Mouse (Mus musculus) midbrain, embryonic 14.5 days (tissue): ENCODE results near the gene Npas3. TPM values are rescaled to one million over a fixed set of nuclear protein-coding genes. Genes with fewer than 3 reads are reported as not detected.

ENCODE experiments used
- ATAC-seq: fragments of 200-750 bp; cut with Nextera tagmentation; 2 replicates; pipeline ENCODE4 v1.8.0; 2017; ENCODE audit warnings: moderate number of reproducible peaks, moderate library complexity; ENCODE audit not compliant: low FRiP score, low TSS enrichment
- DNase-seq: peaks from one replicate; pipeline ENCODE4 v3.0.0-alpha.2; 2015
- H3K27ac ChIP-seq: fragments of 300-500 bp; sonication (generic); replicated peaks from 2 replicates; pipeline ENCODE4 v1.5.1; 2014; ENCODE audit warnings: mild to moderate bottlenecking, low read depth, low read length, moderate library complexity
- H3K27me3 ChIP-seq: fragments of 300-500 bp; sonication (generic); 2 replicates; pipeline ENCODE4 v1.6.1; 2014; ENCODE audit warnings: low read length, control low read depth, mixed read lengths; ENCODE audit not compliant: control insufficient read depth, insufficient read depth
- H3K36me3 ChIP-seq: fragments of 300-500 bp; sonication (generic); 2 replicates; pipeline ENCODE4 v1.6.1; 2014; ENCODE audit warnings: low read length, control low read depth; ENCODE audit not compliant: control insufficient read depth, insufficient read depth
- H3K4me1 ChIP-seq: fragments of 300-500 bp; sonication (generic); 2 replicates; pipeline ENCODE4 v1.6.1; 2014; ENCODE audit warnings: mild to moderate bottlenecking, antibody characterized with exemption, low read length, control low read depth; ENCODE audit not compliant: control insufficient read depth, insufficient read depth
- H3K4me2 ChIP-seq: fragments of 300-500 bp; sonication (generic); 2 replicates; pipeline ENCODE4 v1.6.1; 2014; ENCODE audit warnings: mild to moderate bottlenecking, low read length, moderate library complexity
- H3K4me3 ChIP-seq: fragments of 300-500 bp; sonication (generic); replicated peaks from 2 replicates; pipeline ENCODE4 v1.5.1; 2014; ENCODE audit warnings: low read depth, low read length
- H3K9ac ChIP-seq: fragments of 300-500 bp; sonication (generic); replicated peaks from 2 replicates; pipeline ENCODE4 v1.6.1; 2014; ENCODE audit warnings: mild to moderate bottlenecking, low read length, moderate library complexity
- H3K9me3 ChIP-seq: fragments of 300-500 bp; sonication (generic); 2 replicates; pipeline ENCODE4 v1.6.1; 2016; ENCODE audit warnings: low read length, control low read depth, mixed read lengths; ENCODE audit not compliant: control insufficient read depth
- WGBS: fragments of 180-500 bp; shearing (Covaris S2); extraction: QIAGEN DNeasy Blood & Tissue Kit; methylation state at CpG from one replicate; pipeline ENCODE4 v1.1.7; 2014; 5-methylcytosine and 5-hydroxymethylcytosine counted together
- polyA plus RNA-seq: library from polyadenylated mRNA; unstranded; fragments of >200 nt; fragmentation: Nextera tagmentation; extraction: Ambion mirVana; gene quantifications from 2 replicates; pipeline ENCODE4 v1.2.1, GENCODE M21; 2014

Gene Npas3
- polyA plus RNA-seq, 1 experiment from 2014 or later = 34.0 TPM

DNA sequence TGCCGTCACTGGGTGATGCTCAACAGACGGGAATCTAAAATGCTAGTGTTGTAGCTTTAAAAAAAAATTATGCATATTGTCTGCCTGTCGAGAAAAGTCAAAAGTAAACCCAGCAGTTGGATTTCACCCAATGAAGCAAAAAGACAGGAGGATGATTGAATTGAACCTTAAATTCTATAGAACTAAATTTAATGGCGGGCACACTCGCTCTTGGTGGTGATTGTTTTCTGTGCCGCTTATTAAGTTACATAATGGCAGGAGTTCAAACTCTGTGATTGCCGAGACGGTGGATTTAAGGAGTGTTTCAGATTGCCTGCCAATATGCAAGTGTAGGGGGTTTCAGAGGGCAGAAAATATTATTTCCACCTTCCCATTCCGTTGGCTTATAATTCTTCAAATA, 82.9 kb downstream of the Npas3 start:
- Histone ChIP-seq H3K4me2 (no peak overlapping the region), H3K9ac (no peak overlapping the region), H3K27ac (no peak overlapping the region), H3K4me1 (peaks cover 5% of the 10 kb centered on the region; the same call in 1 of the 2 replicates), H3K27me3 (no peaks in the 10 kb centered on the region), H3K9me3 (no peaks in the 10 kb centered on the region), H3K36me3 (no peaks in the 10 kb centered on the region), H3K4me3 (no peak overlapping the region)
- DNase-seq (no peak), ATAC-seq (no peak)
- 19% methylated on average over 9 of the region's 9 CpGs for WGBS

DNA sequence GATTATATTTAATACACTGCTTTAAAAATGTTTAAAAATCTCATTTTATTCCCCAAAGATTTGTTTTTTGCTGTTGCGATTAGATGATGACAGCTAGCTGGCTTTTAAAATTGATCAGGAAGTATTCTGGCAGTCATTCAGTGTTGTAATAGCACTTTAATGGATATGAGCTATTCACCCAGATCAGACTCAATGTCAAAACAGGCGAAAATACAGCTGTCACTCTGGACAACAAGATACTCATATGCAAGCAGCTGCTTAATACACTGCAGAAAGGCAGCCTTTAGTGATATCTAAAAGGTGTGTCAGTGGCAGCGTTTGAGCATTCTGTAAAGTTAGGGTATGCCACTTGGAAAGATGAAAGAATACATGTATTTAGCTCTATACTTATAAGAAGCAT, 83.3 kb downstream of the Npas3 start:
- no peak overlapping the region for H3K9ac ChIP-seq
- H3K4me1 ChIP-seq = peaks cover 5% of the 10 kb centered on the region; the same call in 1 of the 2 replicates
- no peak overlapping the region for H3K4me2 ChIP-seq
- ATAC-seq (no peak), DNase-seq (peak; percentile 34)
- H3K36me3 ChIP-seq = no peaks in the 10 kb centered on the region
- H3K4me3 ChIP-seq = no peak overlapping the region
- no peaks in the 10 kb centered on the region for H3K27me3 ChIP-seq
- no peak overlapping the region for H3K27ac ChIP-seq
- H3K9me3 ChIP-seq = no peaks in the 10 kb centered on the region
- 45% methylated on average over 3 of the region's 3 CpGs for WGBS

DNA sequence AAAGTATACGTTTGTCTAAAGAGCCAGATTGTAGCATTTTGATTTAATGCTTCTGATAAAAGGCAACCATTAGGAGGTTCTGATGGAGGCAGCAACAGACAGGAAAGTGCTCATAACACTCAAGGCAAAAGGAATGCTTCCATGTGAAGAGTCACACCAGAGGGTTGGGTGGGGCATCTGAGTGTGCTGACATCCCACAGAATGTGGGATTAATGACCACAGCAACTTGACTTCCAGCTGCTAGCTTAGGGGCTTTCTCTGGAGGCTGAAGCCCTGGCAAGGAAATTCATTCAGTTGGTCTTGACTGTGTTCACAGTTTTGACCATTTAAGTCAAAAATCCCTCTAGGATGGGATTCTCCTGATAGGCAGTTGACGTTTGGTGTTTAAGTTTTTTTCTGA, 84.8 kb downstream of the Npas3 start:
- no peak overlapping the region for H3K4me2 ChIP-seq
- H3K4me3 ChIP-seq = no peak overlapping the region
- ATAC-seq (no peak), DNase-seq (no peak)
- H3K27me3 ChIP-seq = no peaks in the 10 kb centered on the region
- H3K4me1 ChIP-seq = peaks cover 4% of the 10 kb centered on the region
- no peaks in the 10 kb centered on the region for H3K36me3 ChIP-seq
- H3K9me3 ChIP-seq = no peaks in the 10 kb centered on the region
- H3K27ac ChIP-seq = no peak overlapping the region
- WGBS = 88% methylated on average over 2 of the region's 2 CpGs
- no peak overlapping the region for H3K9ac ChIP-seq

GRCm38 (mm10) chr12:53338349-53338948, 90.0 kb downstream of the Npas3 start:
- WGBS = 38% methylated on average over 14 of the region's 14 CpGs
- H3K27ac ChIP-seq = peak overlapping the region; percentile 64
- H3K9ac ChIP-seq = no peak overlapping the region
- no peaks in the 10 kb centered on the region for H3K27me3 ChIP-seq
- H3K9me3 ChIP-seq = no peaks in the 10 kb centered on the region
- peak; percentile 57 for DNase-seq
- H3K4me3 ChIP-seq = no peak overlapping the region
- H3K36me3 ChIP-seq = no peaks in the 10 kb centered on the region
- H3K4me1 ChIP-seq = peaks cover 9% of the 10 kb centered on the region
- ATAC-seq = no peak
- H3K4me2 ChIP-seq = no peak overlapping the region

GRCm38 (mm10) chr12:53342741-53343140, 94.3 kb downstream of the Npas3 start:
- 63% methylated on average over 9 of the region's 9 CpGs for WGBS
- ATAC-seq = no peak
- DNase-seq = peak; percentile 49
- Histone ChIP-seq H3K27ac (no peak overlapping the region), H3K4me3 (no peak overlapping the region), H3K36me3 (no peaks in the 10 kb centered on the region), H3K9ac (no peak overlapping the region), H3K4me2 (no peak overlapping the region), H3K9me3 (no peaks in the 10 kb centered on the region), H3K27me3 (no peaks in the 10 kb centered on the region), H3K4me1 (peaks cover 9% of the 10 kb centered on the region)

DNA sequence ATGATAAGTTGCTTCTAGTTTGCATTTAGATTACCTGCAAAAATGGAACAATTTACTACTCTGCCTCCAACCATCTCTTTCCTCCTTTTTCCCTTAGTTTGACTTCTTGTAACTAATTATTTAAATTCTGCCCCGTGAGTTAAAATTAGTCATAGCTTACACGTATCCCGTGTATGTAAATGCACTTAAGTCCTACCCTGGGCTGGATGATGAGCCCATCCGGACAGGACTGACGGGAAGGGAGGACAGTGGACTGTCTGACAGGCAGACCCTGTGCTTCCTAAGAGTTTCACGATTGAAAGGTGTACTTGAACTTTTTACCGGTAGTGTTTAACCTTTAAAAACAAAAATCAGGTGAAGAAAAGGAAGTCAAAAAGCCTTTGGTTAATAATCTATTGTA, 103.4 kb downstream of the Npas3 start:
- no peak overlapping the region for H3K27ac ChIP-seq
- DNase-seq = no peak
- ATAC-seq = no peak; the same call in 1 of the 2 replicates
- no peak overlapping the region for H3K4me3 ChIP-seq
- no peaks in the 10 kb centered on the region for H3K9me3 ChIP-seq
- no peak overlapping the region for H3K4me2 ChIP-seq
- 48% methylated on average over 7 of the region's 7 CpGs for WGBS
- no peaks in the 10 kb centered on the region for H3K36me3 ChIP-seq
- H3K4me1 ChIP-seq = peaks cover 19% of the 10 kb centered on the region
- H3K27me3 ChIP-seq = no peaks in the 10 kb centered on the region
- H3K9ac ChIP-seq = no peak overlapping the region

DNA sequence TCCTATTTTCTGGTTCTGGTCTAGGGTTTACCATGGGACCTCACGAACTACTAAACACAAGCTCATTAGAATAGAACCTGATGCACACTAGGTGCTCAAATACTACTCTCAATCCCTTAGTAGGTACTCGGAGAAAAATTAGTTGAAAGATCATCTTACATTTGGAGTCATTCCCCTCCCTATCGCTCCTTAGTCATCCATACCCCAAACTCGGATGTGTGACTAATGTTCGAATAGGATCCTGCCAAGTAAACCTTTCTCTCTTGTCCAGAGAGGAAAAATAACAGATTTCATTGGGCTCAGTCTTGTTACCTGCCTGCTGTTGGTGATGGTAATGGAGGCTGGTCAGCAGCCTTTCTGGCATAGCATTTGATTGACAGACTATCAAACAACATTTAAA, 117.3 kb downstream of the Npas3 start:
- no peaks in the 10 kb centered on the region for H3K4me1 ChIP-seq
- ATAC-seq (no peak), DNase-seq (no peak)
- WGBS = 88% methylated on average over 5 of the region's 5 CpGs
- no peak overlapping the region for H3K4me3 ChIP-seq
- no peaks in the 10 kb centered on the region for H3K36me3 ChIP-seq
- H3K9me3 ChIP-seq = no peaks in the 10 kb centered on the region
- no peak overlapping the region for H3K9ac ChIP-seq
- no peak overlapping the region for H3K4me2 ChIP-seq
- H3K27me3 ChIP-seq = no peaks in the 10 kb centered on the region
- no peak overlapping the region for H3K27ac ChIP-seq

DNA sequence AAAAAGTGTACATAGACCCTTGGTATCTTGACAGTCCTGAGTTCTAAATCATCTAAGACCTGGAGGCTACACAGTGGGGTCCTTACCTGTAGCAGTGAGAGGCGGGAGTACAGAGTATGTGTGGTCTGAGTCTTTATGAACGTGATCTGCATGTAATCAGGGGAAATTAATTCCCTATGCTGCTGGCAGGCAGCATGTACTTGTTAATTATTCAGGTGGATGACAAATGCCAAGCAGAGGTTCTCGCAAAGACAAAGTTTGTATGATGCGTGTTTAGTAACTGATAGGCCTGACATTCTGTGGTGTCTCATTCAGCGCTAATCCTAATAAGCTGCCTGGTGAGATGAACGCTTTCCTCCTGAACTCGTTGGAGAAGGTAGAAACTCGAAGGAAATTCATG, 136.4 kb downstream of the Npas3 start:
- Histone ChIP-seq H3K27ac (no peak overlapping the region), H3K9me3 (no peaks in the 10 kb centered on the region), H3K4me2 (no peak overlapping the region), H3K4me3 (no peak overlapping the region), H3K9ac (no peak overlapping the region), H3K36me3 (no peaks in the 10 kb centered on the region), H3K4me1 (peaks cover 3% of the 10 kb centered on the region; the same call in 1 of the 2 replicates), H3K27me3 (no peaks in the 10 kb centered on the region)
- ATAC-seq (no peak), DNase-seq (peak; percentile 51)
- 65% methylated on average over 8 of the region's 8 CpGs for WGBS

DNA sequence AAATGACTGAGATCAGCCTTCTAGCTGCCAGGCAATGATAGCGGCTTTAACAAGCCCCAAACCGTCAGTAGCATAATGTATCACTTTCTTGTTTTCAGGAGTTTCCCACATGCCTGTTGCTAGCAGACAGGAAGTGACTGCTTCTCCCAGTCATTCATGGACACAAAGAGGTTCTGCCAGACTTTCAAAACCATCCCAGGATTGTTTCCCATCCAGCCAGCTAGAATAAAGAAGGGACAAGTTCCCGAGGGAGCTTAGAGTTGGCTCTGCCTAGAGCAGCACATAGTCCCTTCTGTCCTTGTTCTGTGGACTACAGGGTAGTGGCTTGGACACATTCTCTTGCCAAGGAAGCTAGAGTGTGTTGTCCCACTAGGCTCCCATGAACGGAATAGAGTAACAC, 157.4 kb downstream of the Npas3 start:
- Histone ChIP-seq H3K4me3 (no peak overlapping the region), H3K36me3 (no peaks in the 10 kb centered on the region), H3K27me3 (no peaks in the 10 kb centered on the region), H3K27ac (no peak overlapping the region), H3K4me1 (peaks cover 21% of the 10 kb centered on the region), H3K4me2 (no peak overlapping the region), H3K9me3 (no peaks in the 10 kb centered on the region), H3K9ac (no peak overlapping the region)
- WGBS = 54% methylated on average over 4 of the region's 4 CpGs
- ATAC-seq = no peak
- DNase-seq = peak; percentile 46
